Comparison of ENCODE assay signal across 9 mouse cellular contexts in genomic region chr11:106001718-106002117, GRCm38 (mm10). TPM values are rescaled to one million over a fixed set of nuclear protein-coding genes. Genes with fewer than 3 reads are reported as not detected.
DNase-seq lines count a peak whose midpoint lies in the region; ATAC-seq and TF ChIP-seq lines count a peak whose summit lies in the region.
"Had no signal": no experiment of that assay in that cellular context is flagged by ENCODE, and none has a peak within 500 bp of the region (broad histone marks: within the 10 kb centered on the region; RNA-seq: fewer than 3 reads in every experiment).

No protein-coding gene starts in this region.

- TF ChIP-seq EP300 in liver, embryonic 14.5 days (IDR thresholded peaks at IDR 0.05; ENCODE audit: low read depth): no peak

- no peaks in the 10 kb centered on the region for H3K36me3 ChIP-seq in liver, embryonic 14.5 days (replicated peaks; ENCODE audit: control insufficient read depth, insufficient read depth, low read depth)
- H3K36me3 ChIP-seq in liver, embryonic 11.5 days (ENCODE audit: control insufficient read depth, insufficient read depth, low read length): no peaks in the 10 kb centered on the region

- no peak overlapping the region for H3K4me3 ChIP-seq in liver, embryonic 14.5 days (ENCODE audit: insufficient read depth in 1 of 2, low read depth in 2 of 2, low read length in 2 of 2)
- H3K4me3 ChIP-seq in liver, embryonic 11.5 days (ENCODE audit: low read depth, low read length): no peak overlapping the region

- TF ChIP-seq CTCF in liver, embryonic 14.5 days (IDR thresholded peaks at IDR 0.05; ENCODE audit: low read depth): peak; percentile 54

- DNase-seq in embryo, embryonic 10 days (ENCODE audit: low spot score): peak; percentile 35
- no peak for DNase-seq in embryo, embryonic 9.5 days (ENCODE audit: extremely low spot score)
- DNase-seq in liver, embryonic 14.5 days (ENCODE audit: low read depth in 3 of 3, low spot score in 3 of 3): no peak
- DNase-seq in liver, embryonic 11.5 days (ENCODE audit: low spot score): no peak
- peak; percentile 9 to 26 for DNase-seq in natural killer cell, adult 2 months (ENCODE audit: low spot score in 2 of 2)
- no peak for DNase-seq in ovary, postnatal 36 days (ENCODE audit: low spot score)
- no peak for DNase-seq in right cerebral cortex, postnatal 14 days

- peaks cover 3% of the 10 kb centered on the region; the same call in 1 of the 2 replicates for H3K27me3 ChIP-seq in liver, embryonic 14.5 days (ENCODE audit: control insufficient read depth, insufficient read depth, low read length)
- no peaks in the 10 kb centered on the region; the same call in 1 of the 2 replicates for H3K27me3 ChIP-seq in liver, embryonic 11.5 days (replicated peaks; ENCODE audit: control insufficient read depth, insufficient read depth, low read length)

- no peak overlapping the region for H3K9ac ChIP-seq in liver, embryonic 14.5 days (replicated peaks)
- no peak overlapping the region for H3K9ac ChIP-seq in liver, embryonic 11.5 days (ENCODE audit: low read depth, low read length)

- no peaks in the 10 kb centered on the region for H3K4me1 ChIP-seq in liver, embryonic 14.5 days (replicated peaks; ENCODE audit: control insufficient read depth in 2 of 2, insufficient read depth in 2 of 2, low read length in 1 of 2)
- H3K4me1 ChIP-seq in liver, embryonic 11.5 days (replicated peaks; ENCODE audit: control insufficient read depth, insufficient read depth, low read length): no peaks in the 10 kb centered on the region

- H3K4me2 ChIP-seq in liver, embryonic 14.5 days (ENCODE audit: low read depth): no peak overlapping the region
- no peak overlapping the region for H3K4me2 ChIP-seq in liver, embryonic 11.5 days

- 30% methylated on average over 4 of the region's 4 CpGs for WGBS in liver, embryonic 14.5 days (ENCODE audit: insufficient replicate concordance)
- 39% methylated on average over 4 of the region's 4 CpGs for WGBS in liver, embryonic 11.5 days

- H3K9me3 ChIP-seq in liver, embryonic 14.5 days (ENCODE audit: control insufficient read depth, low read length): no peaks in the 10 kb centered on the region
- H3K9me3 ChIP-seq in liver, embryonic 11.5 days (ENCODE audit: control insufficient read depth, low read length): no peaks in the 10 kb centered on the region

- no peak overlapping the region for H3K27ac ChIP-seq in liver, embryonic 14.5 days
- H3K27ac ChIP-seq in liver, embryonic 11.5 days (ENCODE audit: low read depth, low read length): no peak overlapping the region

- ATAC-seq in liver, embryonic 14.5 days (ENCODE audit: insufficient read depth): no peak
- no peak for ATAC-seq in liver, embryonic 11.5 days (replicated peaks; ENCODE audit: low FRiP score)
- peak; percentile 71 for ATAC-seq in common myeloid progenitor, adult 5-6 weeks (replicated peaks; ENCODE audit: low read depth, poor library complexity, severe bottlenecking)

RNA-seq across cellular contexts. Expression of gene Kcnh6, which starts 6.2 kb away (rescaled TPM):
- 0.01 TPM in 2 replicates for polyA plus RNA-seq in liver, embryonic 14.5 days (2012; rRNA removed)
- polyA plus RNA-seq in liver, embryonic 14.5 days (2014; fragmentation: Nextera tagmentation; extraction: Ambion mirVana): not detected in 2 replicates
- 0.12 and 0.26 TPM in 2 replicates for polyA plus RNA-seq in liver, embryonic 11.5 days (2014; fragmentation: Nextera tagmentation; extraction: Ambion mirVana)
- total RNA-seq in common myeloid progenitor, adult 5-6 weeks (2017): not detected in 2 replicates

RNA-seq across cellular contexts. Expression of gene Ace3, which starts 7.2 kb away (rescaled TPM):
- not detected in 2 replicates for polyA plus RNA-seq in liver, embryonic 14.5 days (2012; rRNA removed)
- polyA plus RNA-seq in liver, embryonic 14.5 days (2014; fragmentation: Nextera tagmentation; extraction: Ambion mirVana): not detected in 2 replicates
- polyA plus RNA-seq in liver, embryonic 11.5 days (2014; fragmentation: Nextera tagmentation; extraction: Ambion mirVana): not detected in 2 replicates
- not detected in 2 replicates for total RNA-seq in common myeloid progenitor, adult 5-6 weeks (2017)
- total RNA-seq: ES-E14 had no signal

RNA-seq across cellular contexts. Expression of gene Ace, which starts 34.0 kb away (rescaled TPM):
- polyA plus RNA-seq in liver, embryonic 14.5 days (2012; rRNA removed): 0.07 and 0.08 TPM in 2 replicates
- not detected in 2 replicates for polyA plus RNA-seq in liver, embryonic 14.5 days (2014; fragmentation: Nextera tagmentation; extraction: Ambion mirVana)
- polyA plus RNA-seq in liver, embryonic 11.5 days (2014; fragmentation: Nextera tagmentation; extraction: Ambion mirVana): 0.26 and 0.39 TPM in 2 replicates
- total RNA-seq in common myeloid progenitor, adult 5-6 weeks (2017): 0.19 and 0.27 TPM in 2 replicates

RNA-seq across cellular contexts. Expression of gene Dcaf7, which starts 35.0 kb away (rescaled TPM):
- 15.4 and 15.5 TPM in 2 replicates for polyA plus RNA-seq in liver, embryonic 14.5 days (2012; rRNA removed)
- polyA plus RNA-seq in liver, embryonic 14.5 days (2014; fragmentation: Nextera tagmentation; extraction: Ambion mirVana): 21.6 and 25.9 TPM in 2 replicates
- 53.9 and 61.2 TPM in 2 replicates for polyA plus RNA-seq in liver, embryonic 11.5 days (2014; fragmentation: Nextera tagmentation; extraction: Ambion mirVana)
- 56.2 and 68.3 TPM in 2 replicates for total RNA-seq in common myeloid progenitor, adult 5-6 weeks (2017)

RNA-seq across cellular contexts. Expression of gene Cyb561, which starts 48.6 kb away (rescaled TPM):
- polyA plus RNA-seq in liver, embryonic 14.5 days (2012; rRNA removed): 0.69 and 0.85 TPM in 2 replicates
- 1.1 and 2.1 TPM in 2 replicates for polyA plus RNA-seq in liver, embryonic 14.5 days (2014; fragmentation: Nextera tagmentation; extraction: Ambion mirVana)
- polyA plus RNA-seq in liver, embryonic 11.5 days (2014; fragmentation: Nextera tagmentation; extraction: Ambion mirVana): 3.4 and 4.8 TPM in 2 replicates
- 1.4 and 2.2 TPM in 2 replicates for total RNA-seq in common myeloid progenitor, adult 5-6 weeks (2017)

Comparison
In these comparisons a context has a peak if more than half of its experiments do, and no peak if none do; other contexts are left out.
1. DNase-seq: peak in embryo, embryonic 10 days (single experiment) and natural killer cell, adult 2 months (2 of 2); none in embryo, embryonic 9.5 days (single experiment), liver, embryonic 14.5 days (0 of 3), liver, embryonic 11.5 days (single experiment), ovary, postnatal 36 days (single experiment) and right cerebral cortex, postnatal 14 days (single experiment).